Mouse (Mus musculus): ENCODE measurements around the gene Dusp27. TPM values are rescaled to one million over a fixed set of nuclear protein-coding genes. Genes with fewer than 3 reads are reported as not detected.

The Dusp27 gene
- 50.1 and 50.5 TPM in 2 replicates for polyA plus RNA-seq (2015; fragmentation: Nextera tagmentation; extraction: Ambion mirVana)

DNA sequence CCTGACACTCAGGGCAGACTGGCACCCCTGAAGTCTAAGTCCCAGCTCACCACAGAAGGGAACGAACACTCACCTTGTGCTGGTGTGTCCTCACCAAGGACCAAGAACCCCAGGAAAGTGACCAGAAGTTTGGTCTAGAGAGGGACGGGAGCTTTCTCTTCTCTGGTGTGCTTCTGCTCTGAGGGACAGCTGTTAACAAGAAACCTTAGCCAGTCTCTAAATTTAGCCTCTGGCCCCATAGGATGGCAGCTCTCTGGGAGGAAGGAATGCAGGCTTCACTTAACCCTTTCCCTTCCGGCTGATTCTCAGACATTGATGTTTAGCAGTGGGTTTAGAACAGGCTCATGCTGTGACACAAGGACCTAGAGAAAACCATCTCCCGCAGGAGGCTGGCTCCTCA lies at the start of gene Dusp27:
Gene Dusp27 (minus strand): TSS at position 204 of the 400 bp plus-strand sequence.
- peaks cover 46% of the 10 kb centered on the region for H3K4me1 ChIP-seq (ENCODE audit: control insufficient read depth, insufficient read depth, low read length)
- H3K4me3 ChIP-seq (ENCODE audit: low read length), result peak within 1 kb of the TSS; percentile 69
- H3K4me2 ChIP-seq (ENCODE audit: low read depth, low read length), result peak within 1 kb of the TSS; percentile 73
- no peaks in the 10 kb centered on the region for H3K27me3 ChIP-seq (ENCODE audit: control insufficient read depth, insufficient read depth, low read length)
- WGBS, result 17% methylated on average over 4 of the region's 4 CpGs
- peak within 1 kb of the TSS; percentile 87 for H3K9ac ChIP-seq (ENCODE audit: low read length)
- peak within 1 kb of the TSS; percentile 99 for H3K27ac ChIP-seq (ENCODE audit: low read length)
- ATAC-seq (replicated peaks; ENCODE audit: extremely low read depth, insufficient read depth, low FRiP score), result peak; percentile 80
- H3K36me3 ChIP-seq (ENCODE audit: control insufficient read depth, insufficient read depth), result peaks cover 15% of the 10 kb centered on the region
- no peaks in the 10 kb centered on the region for H3K9me3 ChIP-seq (replicated peaks; ENCODE audit: control insufficient read depth, low read length)

DNA sequence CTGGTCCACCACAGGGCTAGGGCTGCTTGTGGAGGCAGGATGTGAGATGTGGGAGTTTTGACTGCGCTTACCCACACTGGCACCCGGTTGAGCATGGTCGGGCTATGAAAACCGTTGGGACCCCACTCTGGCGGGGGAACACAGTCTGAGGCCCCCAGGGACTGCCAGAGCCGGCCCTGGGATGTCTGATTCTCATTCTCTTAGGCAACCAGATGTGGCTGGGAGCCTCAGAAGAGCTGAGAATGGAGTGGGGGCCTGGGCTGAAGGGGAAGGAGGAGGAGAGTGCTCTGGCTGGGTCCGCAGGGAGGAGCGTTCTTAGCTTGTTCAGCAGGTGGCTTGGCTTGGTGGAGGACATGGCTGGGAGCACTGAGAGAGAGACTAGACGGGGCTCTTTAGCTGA lies 45.9 kb upstream of the Dusp27 start:
- Histone ChIP-seq H3K9me3 (replicated peaks; ENCODE audit: control insufficient read depth, low read length) (no peaks in the 10 kb centered on the region), H3K4me2 (ENCODE audit: low read depth, low read length) (no peak overlapping the region), H3K4me3 (ENCODE audit: low read length) (no peak overlapping the region), H3K27me3 (ENCODE audit: control insufficient read depth, insufficient read depth, low read length) (no peaks in the 10 kb centered on the region; the same call in 1 of the 2 replicates), H3K4me1 (ENCODE audit: control insufficient read depth, insufficient read depth, low read length) (no peaks in the 10 kb centered on the region), H3K9ac (ENCODE audit: low read length) (no peak overlapping the region), H3K36me3 (ENCODE audit: control insufficient read depth, insufficient read depth) (no peaks in the 10 kb centered on the region), H3K27ac (ENCODE audit: low read length) (no peak overlapping the region)
- 68% methylated on average over 9 of the region's 9 CpGs for WGBS
- ATAC-seq (replicated peaks; ENCODE audit: extremely low read depth, insufficient read depth, low FRiP score), result no peak

DNA sequence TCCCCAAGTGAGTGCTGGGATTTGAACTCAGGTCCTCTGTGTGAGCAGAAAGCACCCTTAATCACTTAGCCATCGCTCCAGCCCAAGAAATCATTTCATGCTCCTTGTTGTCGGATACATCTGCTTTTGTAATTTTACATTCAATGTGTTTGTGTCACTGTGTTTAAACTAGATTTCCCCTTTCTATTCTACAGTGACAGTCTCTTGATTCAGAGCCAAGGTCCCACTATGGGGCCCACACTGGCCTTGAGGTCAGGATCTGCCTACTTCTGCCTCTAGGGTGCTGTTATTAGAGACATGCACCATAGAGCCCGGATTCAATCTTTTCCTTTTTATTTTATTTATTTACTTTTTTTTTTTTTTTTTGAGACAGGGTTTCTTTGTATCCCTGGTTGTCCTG lies 45.3 kb upstream of the Dusp27 start:
- Histone ChIP-seq H3K4me2 (ENCODE audit: low read depth, low read length) (no peak overlapping the region), H3K4me3 (ENCODE audit: low read length) (no peak overlapping the region), H3K36me3 (ENCODE audit: control insufficient read depth, insufficient read depth) (no peaks in the 10 kb centered on the region), H3K4me1 (ENCODE audit: control insufficient read depth, insufficient read depth, low read length) (no peaks in the 10 kb centered on the region), H3K9ac (ENCODE audit: low read length) (no peak overlapping the region), H3K27ac (ENCODE audit: low read length) (no peak overlapping the region), H3K27me3 (ENCODE audit: control insufficient read depth, insufficient read depth, low read length) (no peaks in the 10 kb centered on the region; the same call in 1 of the 2 replicates), H3K9me3 (replicated peaks; ENCODE audit: control insufficient read depth, low read length) (no peaks in the 10 kb centered on the region)
- WGBS, result 76% methylated on average over 3 of the region's 3 CpGs
- ATAC-seq (replicated peaks; ENCODE audit: extremely low read depth, insufficient read depth, low FRiP score), result no peak

DNA sequence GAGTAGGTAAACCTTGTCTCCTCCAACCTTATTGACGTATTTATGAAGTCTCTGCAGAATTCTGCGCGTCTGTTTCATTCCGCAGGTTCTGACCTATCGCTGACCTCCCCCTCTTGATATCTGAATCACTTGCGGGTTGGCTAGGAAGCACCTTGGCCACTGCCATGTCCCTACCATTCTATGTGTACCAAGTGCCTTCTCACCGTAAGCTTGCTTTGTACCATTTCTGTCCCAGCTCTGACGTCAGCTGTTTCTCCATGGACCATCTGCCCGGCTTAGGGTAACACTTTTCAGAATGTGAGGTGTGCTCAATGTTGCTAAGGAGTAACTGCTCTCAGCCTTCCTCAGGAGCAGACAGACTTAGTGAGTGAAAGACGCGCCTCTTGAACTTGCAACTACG lies 43.1 kb upstream of the Dusp27 start:
- 84% methylated on average over 12 of the region's 12 CpGs for WGBS
- H3K4me2 ChIP-seq (ENCODE audit: low read depth, low read length), result no peak overlapping the region
- no peaks in the 10 kb centered on the region for H3K4me1 ChIP-seq (ENCODE audit: control insufficient read depth, insufficient read depth, low read length)
- no peaks in the 10 kb centered on the region; the same call in 1 of the 2 replicates for H3K27me3 ChIP-seq (ENCODE audit: control insufficient read depth, insufficient read depth, low read length)
- no peak for ATAC-seq (replicated peaks; ENCODE audit: extremely low read depth, insufficient read depth, low FRiP score)
- H3K36me3 ChIP-seq (ENCODE audit: control insufficient read depth, insufficient read depth), result no peaks in the 10 kb centered on the region
- no peak overlapping the region for H3K4me3 ChIP-seq (ENCODE audit: low read length)
- H3K27ac ChIP-seq (ENCODE audit: low read length), result no peak overlapping the region
- H3K9ac ChIP-seq (ENCODE audit: low read length), result no peak overlapping the region
- H3K9me3 ChIP-seq (replicated peaks; ENCODE audit: control insufficient read depth, low read length), result no peaks in the 10 kb centered on the region

DNA sequence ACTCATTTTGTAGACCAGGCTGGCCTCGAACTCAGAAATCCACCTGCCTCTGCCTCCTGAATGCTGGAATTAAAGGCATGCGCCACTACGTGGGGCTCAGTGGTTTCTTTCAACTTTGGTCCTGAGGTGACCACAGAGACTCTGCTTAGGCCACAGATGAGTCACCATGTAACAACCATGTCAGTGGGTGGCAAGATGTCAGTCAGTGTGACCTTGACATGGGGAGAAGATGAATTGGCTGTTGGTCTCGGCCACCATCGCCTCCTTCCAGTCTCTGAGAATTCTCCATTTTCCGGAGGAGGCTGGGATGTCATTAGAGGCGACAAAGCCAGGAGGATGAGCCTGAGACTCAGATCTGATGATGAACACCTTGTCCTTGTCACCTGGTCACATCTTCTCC lies 42.0 kb upstream of the Dusp27 start:
- H3K36me3 ChIP-seq (ENCODE audit: control insufficient read depth, insufficient read depth), result no peaks in the 10 kb centered on the region
- no peak overlapping the region for H3K27ac ChIP-seq (ENCODE audit: low read length)
- no peaks in the 10 kb centered on the region for H3K9me3 ChIP-seq (replicated peaks; ENCODE audit: control insufficient read depth, low read length)
- WGBS, result 84% methylated on average over 7 of the region's 7 CpGs
- H3K4me2 ChIP-seq (ENCODE audit: low read depth, low read length), result no peak overlapping the region
- no peaks in the 10 kb centered on the region for H3K4me1 ChIP-seq (ENCODE audit: control insufficient read depth, insufficient read depth, low read length)
- H3K9ac ChIP-seq (ENCODE audit: low read length), result no peak overlapping the region
- no peak overlapping the region for H3K4me3 ChIP-seq (ENCODE audit: low read length)
- no peak for ATAC-seq (replicated peaks; ENCODE audit: extremely low read depth, insufficient read depth, low FRiP score)
- no peaks in the 10 kb centered on the region; the same call in 1 of the 2 replicates for H3K27me3 ChIP-seq (ENCODE audit: control insufficient read depth, insufficient read depth, low read length)

DNA sequence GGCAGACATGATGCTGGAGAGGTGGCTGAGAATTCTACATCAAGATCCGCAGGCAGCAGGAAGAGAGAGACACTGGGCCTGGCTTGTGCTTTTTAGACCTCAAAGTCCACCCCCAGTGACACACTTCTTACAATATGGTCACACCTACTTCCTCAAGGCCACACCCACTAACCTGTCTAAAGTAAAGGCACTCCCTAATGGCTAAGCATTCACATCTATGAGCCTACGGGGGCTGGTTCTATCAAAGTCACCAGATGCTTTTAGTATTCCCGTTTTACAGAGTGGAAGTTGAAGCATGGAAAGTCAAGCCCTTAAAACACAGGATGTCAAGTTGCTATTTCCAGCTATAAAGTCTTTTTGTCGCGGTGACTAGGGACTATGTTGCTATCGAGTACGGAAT lies 40.3 kb upstream of the Dusp27 start:
- no peaks in the 10 kb centered on the region; the same call in 1 of the 2 replicates for H3K27me3 ChIP-seq (ENCODE audit: control insufficient read depth, insufficient read depth, low read length)
- H3K27ac ChIP-seq (ENCODE audit: low read length), result no peak overlapping the region
- 88% methylated on average over 7 of the region's 7 CpGs for WGBS
- no peaks in the 10 kb centered on the region for H3K36me3 ChIP-seq (ENCODE audit: control insufficient read depth, insufficient read depth)
- no peak overlapping the region for H3K4me3 ChIP-seq (ENCODE audit: low read length)
- no peak overlapping the region for H3K4me2 ChIP-seq (ENCODE audit: low read depth, low read length)
- no peaks in the 10 kb centered on the region for H3K4me1 ChIP-seq (ENCODE audit: control insufficient read depth, insufficient read depth, low read length)
- H3K9ac ChIP-seq (ENCODE audit: low read length), result no peak overlapping the region
- ATAC-seq (replicated peaks; ENCODE audit: extremely low read depth, insufficient read depth, low FRiP score), result no peak
- no peaks in the 10 kb centered on the region for H3K9me3 ChIP-seq (replicated peaks; ENCODE audit: control insufficient read depth, low read length)

DNA sequence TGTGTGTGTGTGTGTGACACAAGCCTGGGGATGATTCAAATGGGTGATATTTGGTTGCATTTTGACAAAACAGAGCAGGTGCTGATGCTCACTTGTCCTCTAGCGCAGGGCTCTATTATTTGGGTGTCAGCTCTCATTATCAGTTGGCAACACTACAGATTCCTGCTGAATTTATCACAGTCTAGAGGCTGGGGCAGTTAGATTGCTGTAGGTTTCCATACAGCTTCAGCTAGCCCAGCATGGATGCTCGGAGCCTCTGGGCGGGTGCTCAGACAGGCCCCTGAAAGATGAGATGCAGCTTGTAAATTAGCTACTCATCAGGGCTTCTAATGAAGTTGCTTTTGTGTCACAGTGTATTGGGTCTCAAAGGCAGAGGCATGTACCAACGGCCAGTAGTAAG lies 39.7 kb upstream of the Dusp27 start:
- WGBS, result 77% methylated on average over 4 of the region's 4 CpGs
- no peak overlapping the region for H3K4me3 ChIP-seq (ENCODE audit: low read length)
- no peaks in the 10 kb centered on the region; the same call in 1 of the 2 replicates for H3K27me3 ChIP-seq (ENCODE audit: control insufficient read depth, insufficient read depth, low read length)
- no peak overlapping the region for H3K27ac ChIP-seq (ENCODE audit: low read length)
- no peaks in the 10 kb centered on the region for H3K36me3 ChIP-seq (ENCODE audit: control insufficient read depth, insufficient read depth)
- H3K4me1 ChIP-seq (ENCODE audit: control insufficient read depth, insufficient read depth, low read length), result no peaks in the 10 kb centered on the region
- H3K9ac ChIP-seq (ENCODE audit: low read length), result no peak overlapping the region
- no peak for ATAC-seq (replicated peaks; ENCODE audit: extremely low read depth, insufficient read depth, low FRiP score)
- H3K4me2 ChIP-seq (ENCODE audit: low read depth, low read length), result no peak overlapping the region
- no peaks in the 10 kb centered on the region for H3K9me3 ChIP-seq (replicated peaks; ENCODE audit: control insufficient read depth, low read length)

DNA sequence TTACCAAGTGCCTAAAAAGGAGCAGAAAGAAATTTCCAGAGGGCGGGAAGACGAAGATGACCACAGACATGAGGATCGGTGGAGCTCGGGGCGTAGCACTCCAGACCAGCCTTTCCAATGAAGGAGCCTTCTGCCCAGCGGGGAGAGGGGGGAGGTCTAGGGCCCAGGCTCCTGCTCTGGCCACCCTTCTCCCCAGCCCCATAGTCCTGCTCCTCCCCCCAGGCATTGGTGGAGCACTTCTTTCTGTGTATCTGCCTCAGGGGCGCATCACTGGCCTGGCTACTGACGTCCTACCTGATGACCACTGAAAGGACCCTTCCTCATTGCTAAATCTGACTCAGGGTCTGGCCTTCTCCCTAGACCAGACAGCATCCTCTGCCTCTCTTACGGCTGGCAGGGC lies 37.4 kb upstream of the Dusp27 start:
- 87% methylated on average over 9 of the region's 9 CpGs for WGBS
- no peak overlapping the region for H3K27ac ChIP-seq (ENCODE audit: low read length)
- no peak overlapping the region for H3K9ac ChIP-seq (ENCODE audit: low read length)
- H3K27me3 ChIP-seq (ENCODE audit: control insufficient read depth, insufficient read depth, low read length), result no peaks in the 10 kb centered on the region; the same call in 1 of the 2 replicates
- H3K4me1 ChIP-seq (ENCODE audit: control insufficient read depth, insufficient read depth, low read length), result no peaks in the 10 kb centered on the region
- no peak for ATAC-seq (replicated peaks; ENCODE audit: extremely low read depth, insufficient read depth, low FRiP score)
- no peaks in the 10 kb centered on the region for H3K36me3 ChIP-seq (ENCODE audit: control insufficient read depth, insufficient read depth)
- no peaks in the 10 kb centered on the region for H3K9me3 ChIP-seq (replicated peaks; ENCODE audit: control insufficient read depth, low read length)
- H3K4me2 ChIP-seq (ENCODE audit: low read depth, low read length), result no peak overlapping the region
- no peak overlapping the region for H3K4me3 ChIP-seq (ENCODE audit: low read length)

DNA sequence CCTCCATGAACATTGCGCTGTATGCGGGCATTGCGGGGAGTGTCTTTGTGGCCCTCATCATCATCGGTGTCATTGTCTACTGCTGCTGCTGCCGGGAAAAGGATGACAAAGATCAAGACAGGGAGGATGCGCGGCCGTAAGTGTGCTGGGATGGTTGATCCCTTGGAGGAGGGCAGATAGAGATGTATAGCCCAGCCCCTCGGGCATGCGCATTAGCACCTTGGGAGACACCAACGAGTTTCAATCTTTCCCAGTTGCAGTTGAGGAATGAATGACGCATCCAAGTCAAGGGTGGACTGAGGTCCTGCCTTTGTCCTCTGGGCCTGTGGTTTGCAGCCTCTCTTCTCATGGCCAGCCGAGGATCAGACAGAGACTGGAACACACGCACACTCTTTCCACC lies 36.9 kb upstream of the Dusp27 start:
- no peaks in the 10 kb centered on the region for H3K36me3 ChIP-seq (ENCODE audit: control insufficient read depth, insufficient read depth)
- no peak for ATAC-seq (replicated peaks; ENCODE audit: extremely low read depth, insufficient read depth, low FRiP score)
- H3K9me3 ChIP-seq (replicated peaks; ENCODE audit: control insufficient read depth, low read length), result no peaks in the 10 kb centered on the region
- H3K4me1 ChIP-seq (ENCODE audit: control insufficient read depth, insufficient read depth, low read length), result no peaks in the 10 kb centered on the region
- H3K27ac ChIP-seq (ENCODE audit: low read length), result no peak overlapping the region
- H3K4me3 ChIP-seq (ENCODE audit: low read length), result no peak overlapping the region
- H3K9ac ChIP-seq (ENCODE audit: low read length), result no peak overlapping the region
- WGBS, result 89% methylated on average over 14 of the region's 14 CpGs
- peaks cover 5% of the 10 kb centered on the region for H3K27me3 ChIP-seq (ENCODE audit: control insufficient read depth, insufficient read depth, low read length)
- no peak overlapping the region for H3K4me2 ChIP-seq (ENCODE audit: low read depth, low read length)
